Mouse (Mus musculus) B cell, adult 67 days (primary cell): ENCODE data around the gene Ccdc73. TPM values are rescaled to one million over a fixed set of nuclear protein-coding genes. Genes with fewer than 3 reads are reported as not detected.

Experiments used
- total RNA-seq, 2 experiments: library from RNA; stranded (reverse); gene quantifications; 4 replicates each; pipeline ENCODE4 v1.2.4; 2023

Gene Ccdc73
- total RNA-seq, result not detected

DNA sequence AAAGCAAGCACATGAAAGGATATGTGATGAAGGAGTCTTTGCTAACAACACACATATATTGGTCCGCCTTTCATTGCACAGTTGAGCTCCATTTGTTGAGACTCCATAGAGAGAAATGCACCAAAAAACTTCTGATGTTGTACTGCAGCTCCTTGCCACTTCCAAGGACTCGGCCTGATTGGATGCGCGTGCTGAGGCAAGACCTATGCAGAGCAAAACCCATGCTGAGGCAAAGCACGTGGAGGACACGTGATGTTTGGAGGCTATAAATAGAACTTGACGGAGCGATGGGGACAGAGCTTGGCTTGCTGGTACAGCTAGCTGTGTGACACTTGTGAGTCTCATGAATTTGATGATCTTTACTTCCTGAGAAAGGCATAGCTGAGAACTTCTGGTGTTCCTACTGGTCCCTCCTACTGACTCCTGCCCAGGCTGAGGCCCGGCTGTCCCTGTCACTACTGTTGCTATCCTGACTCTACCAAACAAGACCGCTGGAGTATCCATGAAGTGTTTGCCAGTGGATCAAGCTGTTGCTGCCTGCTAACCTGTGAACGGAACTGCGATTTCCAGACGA is at the start of gene Ccdc73:
Gene Ccdc73 (plus strand): TSS at position 524 of the 574 bp plus-strand sequence.

DNA sequence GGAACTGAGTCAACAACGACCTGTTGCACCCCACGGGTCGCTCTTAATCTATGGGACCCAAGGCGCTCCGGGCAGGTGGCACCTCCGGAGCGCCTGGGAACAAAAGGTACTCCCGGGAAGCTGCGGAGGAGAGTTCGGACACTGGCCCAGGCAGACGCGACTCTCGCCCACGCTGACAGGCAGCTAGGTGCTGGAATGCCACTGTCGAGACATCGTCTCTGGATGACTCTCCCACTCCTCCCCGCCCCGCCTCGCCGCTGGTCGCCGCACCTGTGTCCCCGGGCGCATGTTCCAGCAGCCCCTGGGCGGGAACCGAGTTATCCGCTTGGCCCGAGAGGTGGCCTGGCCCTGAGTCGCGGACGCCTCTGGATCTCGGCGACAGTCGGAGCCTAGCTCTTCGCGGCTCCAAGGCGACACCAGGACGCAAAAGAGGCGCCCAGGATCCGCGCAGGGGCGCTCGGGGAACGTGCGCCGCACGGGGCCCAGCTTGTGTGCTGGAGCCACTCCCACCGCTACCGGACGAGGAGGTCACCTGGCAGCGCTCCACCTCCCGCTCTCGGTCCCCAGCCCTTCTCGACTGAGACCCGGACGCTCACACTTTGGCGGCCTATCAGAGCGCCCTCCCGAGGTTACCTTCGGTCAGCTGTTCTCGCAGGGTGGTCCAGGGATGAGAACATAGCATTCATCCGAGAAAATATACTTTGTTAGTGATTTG is 18.2 kb upstream of the Ccdc73 start, which contains the start of gene Prrg4:
Gene Prrg4 (minus strand): TSS at position 601 of the 715 bp plus-strand sequence.

DNA sequence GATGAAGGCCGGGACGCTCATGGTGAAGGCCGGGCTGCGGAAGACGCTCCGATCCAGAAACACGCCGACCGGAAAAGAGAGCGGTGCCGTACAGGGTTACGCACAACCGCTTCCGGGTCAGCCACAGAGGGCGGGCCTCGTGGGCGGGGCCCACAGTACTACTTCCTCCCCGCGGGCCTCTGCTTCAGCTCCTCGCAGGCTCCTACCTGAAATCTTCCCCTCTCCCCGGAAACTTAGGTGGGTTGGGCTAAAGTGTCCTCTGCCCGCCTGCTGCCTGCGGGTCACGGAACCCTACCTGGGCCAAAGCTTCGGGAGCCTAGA is 149.3 kb downstream of the Ccdc73 start, which contains the start of gene Eif3m:
Gene Eif3m (minus strand): TSS at position 114 of the 321 bp plus-strand sequence.

Other genes with a start within 250 kb of the Ccdc73 start
- 1 to 10 TPM; 2.8 to 4.0 TPM for gene Tcp11l1, start 155.6 kb upstream of the Ccdc73 start, total RNA-seq
- gene Pin1rt1, start 151.4 kb upstream of the Ccdc73 start, total RNA-seq, result not detected
- gene Depdc7, start 124.9 kb upstream of the Ccdc73 start, total RNA-seq, result under 1 TPM; 0.41 to 0.42 TPM
- gene Qser1, start 51.0 kb upstream of the Ccdc73 start, total RNA-seq, result 10 to 100 TPM; 12.9 to 17.0 TPM
- 1 to 10 TPM; 5.3 to 9.5 TPM for gene Prrg4, start 17.9 kb upstream of the Ccdc73 start, total RNA-seq
- 100 to 1,000 TPM; 129 TPM for gene Eif3m, start 149.3 kb downstream of the Ccdc73 start, total RNA-seq
- gene Gm11060, start 224.2 kb downstream of the Ccdc73 start, total RNA-seq, result not detected